Comparison of ENCODE assay signal across 21 mouse cellular contexts in genomic region chr7:75387033-75387432, GRCm38 (mm10).
DNase-seq lines count a peak whose midpoint lies in the region; ATAC-seq lines count a peak whose summit lies in the region.
"Had no signal": no experiment of that assay in that cellular context is flagged by ENCODE, and none has a peak within 500 bp of the region (broad histone marks: within the 10 kb centered on the region; RNA-seq: fewer than 3 reads in every experiment).

No protein-coding gene starts in this region.

- H3K4me2 ChIP-seq in heart, embryonic 11.5 days: no peak overlapping the region
- H3K4me2 ChIP-seq in heart, embryonic 14.5 days (ENCODE audit: low read length): peak overlapping the region; percentile 1; the same call in 1 of the 2 replicates
- no peak overlapping the region for H3K4me2 ChIP-seq in heart, embryonic 16.5 days (ENCODE audit: low read depth, low read length)
- H3K4me2 ChIP-seq: forebrain, embryonic 13.5 days; hindbrain, embryonic 12.5 days; hindbrain, embryonic 15.5 days had no signal

- no peak overlapping the region for H3K4me3 ChIP-seq in heart, embryonic 11.5 days (ENCODE audit: low read depth, low read length)
- H3K4me3 ChIP-seq in heart, embryonic 14.5 days (ENCODE audit: control insufficient read depth in 1 of 2, insufficient read depth in 1 of 2, low read depth in 1 of 2, low read length in 2 of 2): no peak overlapping the region
- H3K4me3 ChIP-seq in heart, embryonic 16.5 days (ENCODE audit: low read length): no peak overlapping the region
- H3K4me3 ChIP-seq: forebrain, embryonic 10.5 days; forebrain, embryonic 13.5 days; hindbrain, embryonic 12.5 days; hindbrain, embryonic 15.5 days had no signal

- H3K9me3 ChIP-seq in heart, embryonic 11.5 days (replicated peaks; ENCODE audit: control insufficient read depth, low read length): no peaks in the 10 kb centered on the region
- H3K9me3 ChIP-seq in heart, embryonic 14.5 days (ENCODE audit: control insufficient read depth, low read length): no peaks in the 10 kb centered on the region
- no peaks in the 10 kb centered on the region for H3K9me3 ChIP-seq in heart, embryonic 16.5 days (replicated peaks; ENCODE audit: control insufficient read depth, low read length)
- H3K9me3 ChIP-seq: forebrain, embryonic 10.5 days; forebrain, embryonic 13.5 days; hindbrain, embryonic 12.5 days; hindbrain, embryonic 15.5 days had no signal

- no peaks in the 10 kb centered on the region for H3K27me3 ChIP-seq in heart, embryonic 11.5 days (ENCODE audit: control insufficient read depth, insufficient read depth, low read length)
- H3K27me3 ChIP-seq in heart, embryonic 14.5 days (ENCODE audit: control insufficient read depth, insufficient read depth, low read length): no peaks in the 10 kb centered on the region
- no peaks in the 10 kb centered on the region for H3K27me3 ChIP-seq in heart, embryonic 16.5 days (ENCODE audit: control insufficient read depth, insufficient read depth, low read length)
- H3K27me3 ChIP-seq: forebrain, embryonic 13.5 days; hindbrain, embryonic 12.5 days; hindbrain, embryonic 15.5 days had no signal

- peaks cover 12% of the 10 kb centered on the region for H3K4me1 ChIP-seq in heart, embryonic 11.5 days (ENCODE audit: control insufficient read depth, insufficient read depth, low read length)
- H3K4me1 ChIP-seq in heart, embryonic 14.5 days (ENCODE audit: control insufficient read depth in 2 of 2, insufficient read depth in 2 of 2, low read length in 2 of 2): peaks cover 4 to 24% of the 10 kb centered on the region in 2 experiments; a peak in 3 of 4 replicates
- peaks cover 14% of the 10 kb centered on the region; the same call in 1 of the 2 replicates for H3K4me1 ChIP-seq in heart, embryonic 16.5 days (ENCODE audit: control insufficient read depth, insufficient read depth, low read length)
- H3K4me1 ChIP-seq: forebrain, embryonic 13.5 days; hindbrain, embryonic 12.5 days; hindbrain, embryonic 15.5 days had no signal

- DNase-seq in heart, adult 11 months: peak; percentile 66
- no peak for DNase-seq in heart, adult 8-10 months (ENCODE audit: low spot score)
- DNase-seq in heart, postnatal 10 days: no peak
- no peak for DNase-seq in heart, postnatal 25 days (ENCODE audit: low spot score)
- no peak for DNase-seq in adrenal gland, adult 2 months
- DNase-seq: adrenal gland, postnatal 10 days; adrenal gland, postnatal 36 days; cerebellum, adult 18-20 months; cerebellum, adult 9-10 months; cerebellum, postnatal 14 days; gastrocnemius, postnatal 14 days; kidney, adult 2 months had no signal

- no peaks in the 10 kb centered on the region for H3K36me3 ChIP-seq in heart, embryonic 11.5 days (ENCODE audit: control insufficient read depth, insufficient read depth, low read length)
- H3K36me3 ChIP-seq in heart, embryonic 14.5 days (ENCODE audit: control insufficient read depth, insufficient read depth, low read length): no peaks in the 10 kb centered on the region
- no peaks in the 10 kb centered on the region for H3K36me3 ChIP-seq in heart, embryonic 16.5 days (ENCODE audit: control insufficient read depth, insufficient read depth)
- H3K36me3 ChIP-seq: forebrain, embryonic 10.5 days; hindbrain, embryonic 12.5 days; hindbrain, embryonic 15.5 days had no signal

- H3K9ac ChIP-seq in heart, embryonic 11.5 days (ENCODE audit: low read depth, low read length): no peak overlapping the region
- H3K9ac ChIP-seq in heart, embryonic 14.5 days (ENCODE audit: low read length): no peak overlapping the region
- H3K9ac ChIP-seq in heart, embryonic 16.5 days (ENCODE audit: low read length): no peak overlapping the region
- H3K9ac ChIP-seq: forebrain, embryonic 13.5 days; hindbrain, embryonic 12.5 days; hindbrain, embryonic 15.5 days had no signal

- no peak for ATAC-seq in heart, embryonic 11.5 days (replicated peaks; ENCODE audit: insufficient number of reproducible peaks, low FRiP score, low TSS enrichment)
- no peak; the same call in 1 of the 2 replicates for ATAC-seq in heart, embryonic 14.5 days (ENCODE audit: insufficient number of reproducible peaks, insufficient read depth, low FRiP score, low read depth)
- peak; percentile 66; the same call in 1 of the 2 replicates for ATAC-seq in heart, embryonic 16.5 days (replicated peaks; ENCODE audit: extremely low read depth, insufficient read depth, low FRiP score)
- ATAC-seq: forebrain, embryonic 13.5 days; forebrain, embryonic 16.5 days; intestine, postnatal 0 days had no signal

- whole genome bisulfite sequencing in heart, embryonic 11.5 days (ENCODE audit: insufficient replicate concordance): 33% methylated on average over 1 of the region's 1 CpGs
- WGBS in heart, embryonic 14.5 days: 11% methylated on average over 1 of the region's 1 CpGs
- 10% methylated on average over 1 of the region's 1 CpGs for WGBS in heart, embryonic 16.5 days

- intact Hi-C loops in heart, postnatal 10 days (cut with DNase I): no loop called here
- intact Hi-C loops in heart, postnatal 25 days (cut with DNase I): no loop called here

- peak overlapping the region; percentile 42 for H3K27ac ChIP-seq in heart, embryonic 11.5 days (ENCODE audit: low read depth, low read length)
- H3K27ac ChIP-seq in heart, embryonic 14.5 days (replicated peaks in 1 of 2; ENCODE audit: control insufficient read depth in 1 of 2, insufficient read depth in 1 of 2, low read depth in 2 of 2, low read length in 2 of 2): peak overlapping the region; percentile 69 to 76; a peak in 3 of 4 replicates
- peak overlapping the region; percentile 70 for H3K27ac ChIP-seq in heart, embryonic 16.5 days (ENCODE audit: low read length)
- H3K27ac ChIP-seq: forebrain, embryonic 10.5 days; forebrain, embryonic 13.5 days; hindbrain, embryonic 12.5 days; hindbrain, embryonic 15.5 days had no signal
